Mouse (Mus musculus) left cerebral cortex, adult 2 months (tissue): ENCODE measurements around the gene Tnfaip8l2. TPM values are rescaled to one million over a fixed set of nuclear protein-coding genes. Genes with fewer than 3 reads are reported as not detected.
"Not testable (repeated sequence)": the region's sequence is repeated elsewhere in the genome, so short reads cannot be mapped to it uniquely, and the experiment has no call there.

Source experiments
- DNase-seq, 2 experiments: peaks; one replicate each; pipeline ENCODE4 v3.0.0; 2021 to 2022; ENCODE audit warnings: low spot score in 2 of 2, mixed read lengths in 1 of 2; ENCODE audit errors: extremely low spot score in 1 of 2
- H3K27ac ChIP-seq: fragments of 200-600 bp; 2 replicates; pipeline ENCODE4 v1.8.1; 2022
- H3K4me3 ChIP-seq: fragments of 200-600 bp; 2 replicates; pipeline ENCODE4 v1.8.1; 2022
- CTCF ChIP-seq: fragments of 200-600 bp; IDR thresholded peaks from 2 replicates; pipeline ENCODE4 v1.8.1; 2022; ENCODE audit warnings: antibody characterized with exemption, mild to moderate bottlenecking, moderate library complexity
- intact Hi-C: fragments of 180-260 bp; cut with DNase I; formaldehyde crosslinking; loops from one replicate; pipeline ENCODE4 v1.15.1; 2025
- total RNA-seq, 2 experiments: library from RNA; stranded (reverse); gene quantifications; 2 replicates each; pipeline ENCODE4 v1.2.3; 2021

Tnfaip8l2 gene
- total RNA-seq, 2 experiments from 2014 or later: 2.5 to 2.6 TPM

GRCm38 (mm10) chr3:95153874-95154273 is 11.7 kb upstream of the Tnfaip8l2 start:
- Histone ChIP-seq H3K27ac (no peak overlapping the region), H3K4me3 (no peak overlapping the region)
- intact Hi-C loops: no loop called here
- TF ChIP-seq CTCF: peak; percentile 56
- DNase-seq: no peak

DNA sequence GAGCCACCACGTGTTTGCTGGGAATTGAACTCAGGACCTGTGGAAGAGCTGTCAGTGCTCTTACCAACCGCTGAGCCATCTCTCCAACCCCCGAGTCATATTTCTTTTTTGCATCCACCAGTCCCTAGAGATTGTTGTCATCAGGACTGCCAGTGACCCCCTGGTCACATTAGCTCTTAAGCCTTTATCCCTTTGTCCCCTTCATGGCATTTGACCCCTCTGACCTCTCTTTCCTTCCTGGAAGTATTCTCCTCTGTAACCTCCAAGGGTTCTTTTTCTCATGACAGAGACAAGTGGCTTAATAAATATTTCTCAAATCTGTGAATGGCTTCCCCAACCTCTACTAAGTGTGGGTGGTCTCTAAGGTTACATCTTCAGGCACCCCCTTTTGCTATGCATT is 5.8 kb upstream of the Tnfaip8l2 start:
- DNase-seq: no peak
- no peak for TF ChIP-seq CTCF
- Histone ChIP-seq H3K4me3 (no peak overlapping the region), H3K27ac (no peak overlapping the region)
- intact Hi-C loops: no loop called here

- H3K27ac ChIP-seq: no peak overlapping the region
- no peak overlapping the region for H3K4me3 ChIP-seq
- TF ChIP-seq CTCF: peak; percentile 97
- intact Hi-C loops: loop anchor here (1.0 to 5.0 kb wide), 3 partner anchors 32 to 140 kb away; partner anchors contain the start of genes Mindy1 and Prune1
- DNase-seq: peak; percentile 79 to 88
Measured at GRCm38 (mm10) chr3:95142617-95143011, 454 bp upstream of the Tnfaip8l2 start.

GRCm38 (mm10) chr3:95141474-95141873 is 686 bp downstream of the Tnfaip8l2 start:
- TF ChIP-seq CTCF: no peak
- intact Hi-C loops: loop anchor here (2.0 to 5.0 kb wide), 2 partner anchors 75 to 141 kb away; partner anchors contain the start of genes Gabpb2, Mindy1 and Prune1
- no peak for DNase-seq
- H3K27ac ChIP-seq: no peak overlapping the region
- H3K4me3 ChIP-seq: no peak overlapping the region

- intact Hi-C loops: loop anchor here (2.0 to 5.0 kb wide), 2 partner anchors 76 to 142 kb away; partner anchors contain the start of genes Gabpb2, Mindy1 and Prune1
- no peak overlapping the region for H3K4me3 ChIP-seq
- no peak overlapping the region for H3K27ac ChIP-seq
- no peak for DNase-seq
- no peak for TF ChIP-seq CTCF
Measured at GRCm38 (mm10) chr3:95140795-95141194, 1.4 kb downstream of the Tnfaip8l2 start.

DNA sequence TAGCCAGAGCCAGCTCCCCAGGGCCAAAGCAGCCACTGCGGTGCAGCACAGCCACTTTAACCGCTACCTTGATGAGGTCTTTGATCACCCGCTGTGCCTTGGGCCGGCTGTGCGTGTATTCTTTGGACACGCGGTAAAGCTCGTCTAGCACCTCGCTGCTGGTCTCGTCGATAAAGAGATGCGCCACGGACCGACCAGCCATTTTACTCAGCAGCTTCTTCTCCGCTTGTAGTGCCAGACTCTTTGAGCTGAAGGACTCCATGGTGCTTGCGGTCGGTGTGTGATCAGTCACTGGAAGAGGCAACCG is 1.9 kb downstream of the Tnfaip8l2 start:
- no peak overlapping the region for H3K4me3 ChIP-seq
- TF ChIP-seq CTCF: no peak
- intact Hi-C loops: loop anchor here (2.0 to 5.0 kb wide), 2 partner anchors 77 to 142 kb away; partner anchors contain the start of genes Gabpb2, Mindy1 and Prune1
- DNase-seq: no peak
- H3K27ac ChIP-seq: no peak overlapping the region

DNA sequence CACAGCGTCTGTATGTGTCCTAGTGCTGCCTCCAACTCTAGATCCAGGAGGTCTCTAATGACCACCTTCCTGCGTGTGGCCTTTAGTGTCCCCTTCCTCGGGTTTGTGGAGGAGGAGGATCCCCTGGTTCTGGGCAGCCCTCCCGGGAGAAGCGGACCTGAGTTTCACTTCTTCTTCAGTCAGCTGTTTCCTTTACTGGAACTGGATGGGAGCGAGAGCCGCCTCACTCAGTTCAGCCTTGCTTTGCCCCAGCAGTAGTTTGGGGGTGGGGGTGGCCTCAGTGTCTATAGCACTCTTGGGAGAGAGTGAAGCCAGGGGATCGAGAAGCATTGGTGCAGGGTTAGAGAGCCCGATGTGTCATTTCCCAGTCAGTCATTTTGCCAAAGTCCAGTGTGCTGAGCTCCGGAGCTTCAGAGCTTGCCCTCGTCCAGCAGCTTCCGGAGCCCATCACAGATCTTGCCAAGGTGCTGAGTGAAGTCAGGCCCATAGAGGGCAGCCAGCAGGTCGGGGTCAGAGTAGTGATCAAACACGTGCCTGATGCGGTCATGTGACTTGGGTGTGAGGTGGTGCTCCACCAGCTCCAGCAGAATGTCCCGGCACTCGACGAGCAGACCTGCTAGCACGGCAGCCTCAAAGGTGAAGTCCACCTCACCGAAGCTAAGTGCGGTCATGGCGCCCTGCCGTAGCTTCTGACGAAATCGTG is 2.4 kb downstream of the Tnfaip8l2 start:
- no peak; the same call in 1 of the 2 replicates for TF ChIP-seq CTCF
- no peak overlapping the region for H3K27ac ChIP-seq
- no peak for DNase-seq
- intact Hi-C loops: loop anchor here (2.0 to 5.0 kb wide), 2 partner anchors 77 to 143 kb away; partner anchors contain the start of genes Gabpb2, Mindy1 and Prune1
- H3K4me3 ChIP-seq: no peak overlapping the region

- H3K4me3 ChIP-seq: no peak overlapping the region
- DNase-seq: no peak
- no peak overlapping the region for H3K27ac ChIP-seq
- TF ChIP-seq CTCF: no peak
- intact Hi-C loops: no loop called here
Measured at GRCm38 (mm10) chr3:95136336-95136735, 5.8 kb downstream of the Tnfaip8l2 start.

- no peak overlapping the region for H3K27ac ChIP-seq
- no peak for DNase-seq
- H3K4me3 ChIP-seq: peak overlapping the region; percentile 46
- TF ChIP-seq CTCF: no peak
- intact Hi-C loops: no loop called here
Measured at GRCm38 (mm10) chr3:95135433-95136052, 6.6 kb downstream of the Tnfaip8l2 start.

- intact Hi-C loops: no loop called here
Measured at GRCm38 (mm10) chr3:95135023-95135422, 7.1 kb downstream of the Tnfaip8l2 start.

DNA sequence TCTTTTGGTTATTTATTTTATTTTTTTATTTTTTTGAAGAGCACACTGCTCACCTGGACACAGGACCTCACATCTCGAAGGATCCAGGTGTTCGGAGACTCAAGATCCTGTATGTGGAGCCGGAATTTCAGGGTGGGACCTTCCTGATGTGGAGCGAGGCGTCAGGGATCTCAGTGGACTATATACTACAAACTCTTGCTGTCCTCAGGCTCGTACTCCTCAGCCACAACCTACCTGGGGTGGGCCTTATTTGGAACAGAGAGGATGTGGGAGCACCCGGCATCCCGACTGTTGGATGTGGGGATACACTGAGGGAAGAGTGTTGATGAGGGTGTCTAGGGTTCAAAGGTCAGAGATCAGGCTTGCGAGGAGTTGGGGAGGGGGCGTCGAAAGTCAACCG is 8.0 kb downstream of the Tnfaip8l2 start:
- H3K4me3 ChIP-seq: peak overlapping the region; percentile 67; the same call in 1 of the 2 replicates
- intact Hi-C loops, H3K27ac ChIP-seq, DNase-seq: not testable (repeated sequence)

More at GRCm38 (mm10) chr3:95135023-95135422, 7.1 kb downstream of the Tnfaip8l2 start:
- Histone ChIP-seq H3K27ac (peak overlapping the region; percentile 59; the same call in 1 of the 2 replicates), H3K4me3 (peak overlapping the region; percentile 46)
- DNase-seq: no peak
- no peak for TF ChIP-seq CTCF

DNA sequence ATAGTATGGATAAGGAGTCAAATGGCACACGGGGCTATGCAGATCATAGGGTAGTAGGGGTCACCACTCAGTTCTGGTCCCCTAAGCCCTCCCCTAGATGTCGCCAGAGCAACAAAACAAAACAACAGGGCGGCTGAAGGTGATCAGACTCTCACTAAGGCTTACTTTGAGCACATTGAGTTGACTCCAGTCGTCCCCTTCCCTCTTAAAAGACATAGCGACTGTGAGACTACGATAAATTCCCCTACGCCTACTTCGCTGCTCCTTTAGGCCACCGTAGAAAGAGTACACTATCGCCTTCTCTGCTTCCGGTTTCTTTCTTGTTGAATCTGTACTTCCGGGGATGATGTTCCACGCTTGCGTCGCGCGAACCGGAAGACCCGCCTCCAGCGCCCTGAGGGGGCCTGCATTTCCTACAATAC is 8.5 kb downstream of the Tnfaip8l2 start, which contains the start of the genes Scnm1 and Lysmd1:
TSS of gene Scnm1 (minus strand) at position 332 of the 422 bp plus-strand sequence.
TSS of gene Lysmd1 (plus strand) at position 409 of the 422 bp plus-strand sequence.
- H3K27ac ChIP-seq: peak within 1 kb of the TSS; percentile 90
- TF ChIP-seq CTCF: peak; percentile 15
- DNase-seq: peak; percentile 83 to 89
- H3K4me3 ChIP-seq: peak within 1 kb of the TSS; percentile 67
- intact Hi-C loops: no loop called here
